Mouse (Mus musculus): ENCODE measurements around the gene Mzt1. TPM values are rescaled to one million over a fixed set of nuclear protein-coding genes. Genes with fewer than 3 reads are reported as not detected.
"Not testable (repeated sequence)": the region's sequence is repeated elsewhere in the genome, so short reads cannot be mapped to it uniquely, and the experiment has no call there.

The Mzt1 gene
- polyA plus RNA-seq, 1 experiment from 2014 or later: 78.7 TPM

- WGBS: 3% methylated on average over 5 of the region's 5 CpGs
- no peaks in the 10 kb centered on the region; the same call in 1 of the 2 replicates for H3K36me3 ChIP-seq (ENCODE audit: control insufficient read depth, insufficient read depth, low read length)
- peak overlapping the region; percentile 71 for H3K4me2 ChIP-seq (replicated peaks; ENCODE audit: low read depth, low read length)
- H3K27ac ChIP-seq (ENCODE audit: low read length): no peak overlapping the region
- peaks cover 7% of the 10 kb centered on the region for H3K4me1 ChIP-seq (ENCODE audit: control insufficient read depth, insufficient read depth, low read length)
- no peaks in the 10 kb centered on the region for H3K9me3 ChIP-seq (ENCODE audit: control insufficient read depth, low read depth, low read length)
- ATAC-seq (ENCODE audit: insufficient number of reproducible peaks, insufficient read depth, low FRiP score, low read depth): no peak
- H3K9ac ChIP-seq (replicated peaks; ENCODE audit: low read depth, low read length): peak overlapping the region; percentile 88; the same call in 1 of the 2 replicates
- H3K27me3 ChIP-seq (ENCODE audit: control insufficient read depth, insufficient read depth, low read length): no peaks in the 10 kb centered on the region
- H3K4me3 ChIP-seq (ENCODE audit: low read depth, low read length): peak overlapping the region; percentile 97
Observed at GRCm38 (mm10) chr14:99044718-99045117, 1.2 kb downstream of the Mzt1 start.

DNA sequence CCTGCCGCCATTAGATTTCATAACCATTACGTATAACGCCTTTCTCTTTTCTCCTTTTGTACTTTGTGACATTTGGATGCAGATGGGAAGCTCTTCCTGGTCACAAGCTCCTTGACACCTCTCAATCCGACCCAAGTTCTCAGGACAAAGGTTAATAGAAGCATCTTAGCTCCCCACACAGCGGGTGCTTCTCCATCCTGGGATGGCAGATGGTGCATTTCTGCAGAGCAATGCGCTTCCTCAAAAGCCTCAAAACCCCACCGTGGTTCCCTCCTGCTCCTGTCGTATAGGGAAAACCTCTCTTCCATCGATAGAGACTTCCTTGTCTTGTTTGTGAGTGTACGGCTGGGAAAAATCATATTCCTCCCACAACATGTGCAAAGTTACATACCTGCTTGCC is 1.8 kb downstream of the Mzt1 start:
- H3K9ac ChIP-seq (replicated peaks; ENCODE audit: low read depth, low read length): no peak overlapping the region
- WGBS: 39% methylated on average over 10 of the region's 10 CpGs
- H3K27ac ChIP-seq (ENCODE audit: low read length): no peak overlapping the region

GRCm38 (mm10) chr14:99043499-99043898 is 2.4 kb downstream of the Mzt1 start:
- Histone ChIP-seq H3K36me3 (ENCODE audit: control insufficient read depth, insufficient read depth, low read length) (peaks cover 3% of the 10 kb centered on the region), H3K9ac (replicated peaks; ENCODE audit: low read depth, low read length) (no peak overlapping the region), H3K27ac (ENCODE audit: low read length) (no peak overlapping the region), H3K4me1 (ENCODE audit: control insufficient read depth, insufficient read depth, low read length) (peaks cover 7% of the 10 kb centered on the region), H3K9me3 (ENCODE audit: control insufficient read depth, low read depth, low read length) (no peaks in the 10 kb centered on the region), H3K4me2 (replicated peaks; ENCODE audit: low read depth, low read length) (no peak overlapping the region; the same call in 1 of the 2 replicates), H3K27me3 (ENCODE audit: control insufficient read depth, insufficient read depth, low read length) (no peaks in the 10 kb centered on the region), H3K4me3 (ENCODE audit: low read depth, low read length) (no peak overlapping the region)
- ATAC-seq (ENCODE audit: insufficient number of reproducible peaks, insufficient read depth, low FRiP score, low read depth): no peak
- 69% methylated on average over 1 of the region's 1 CpGs for WGBS

More for the DNA sequence above, 1.8 kb downstream of the Mzt1 start:
- H3K9me3 ChIP-seq (ENCODE audit: control insufficient read depth, low read depth, low read length): no peaks in the 10 kb centered on the region
- H3K4me3 ChIP-seq (ENCODE audit: low read depth, low read length): peak overlapping the region; percentile 97; the same call in 1 of the 2 replicates
- no peaks in the 10 kb centered on the region; the same call in none of the 2 replicates for H3K36me3 ChIP-seq (ENCODE audit: control insufficient read depth, insufficient read depth, low read length)
- peak overlapping the region; percentile 71 for H3K4me2 ChIP-seq (replicated peaks; ENCODE audit: low read depth, low read length)
- peaks cover 7% of the 10 kb centered on the region for H3K4me1 ChIP-seq (ENCODE audit: control insufficient read depth, insufficient read depth, low read length)
- ATAC-seq (ENCODE audit: insufficient number of reproducible peaks, insufficient read depth, low FRiP score, low read depth): no peak
- no peaks in the 10 kb centered on the region for H3K27me3 ChIP-seq (ENCODE audit: control insufficient read depth, insufficient read depth, low read length)

GRCm38 (mm10) chr14:99041416-99041815 is 4.5 kb downstream of the Mzt1 start:
- Histone ChIP-seq H3K27ac (ENCODE audit: low read length) (no peak overlapping the region), H3K9me3 (ENCODE audit: control insufficient read depth, low read depth, low read length) (no peaks in the 10 kb centered on the region), H3K4me1 (ENCODE audit: control insufficient read depth, insufficient read depth, low read length) (peaks cover 7% of the 10 kb centered on the region), H3K36me3 (ENCODE audit: control insufficient read depth, insufficient read depth, low read length) (peaks cover 7% of the 10 kb centered on the region), H3K9ac (replicated peaks; ENCODE audit: low read depth, low read length) (no peak overlapping the region), H3K27me3 (ENCODE audit: control insufficient read depth, insufficient read depth, low read length) (no peaks in the 10 kb centered on the region), H3K4me3 (ENCODE audit: low read depth, low read length) (no peak overlapping the region), H3K4me2 (replicated peaks; ENCODE audit: low read depth, low read length) (no peak overlapping the region)
- no peak for ATAC-seq (ENCODE audit: insufficient number of reproducible peaks, insufficient read depth, low FRiP score, low read depth)
- WGBS: 68% methylated on average over 4 of the region's 4 CpGs

DNA sequence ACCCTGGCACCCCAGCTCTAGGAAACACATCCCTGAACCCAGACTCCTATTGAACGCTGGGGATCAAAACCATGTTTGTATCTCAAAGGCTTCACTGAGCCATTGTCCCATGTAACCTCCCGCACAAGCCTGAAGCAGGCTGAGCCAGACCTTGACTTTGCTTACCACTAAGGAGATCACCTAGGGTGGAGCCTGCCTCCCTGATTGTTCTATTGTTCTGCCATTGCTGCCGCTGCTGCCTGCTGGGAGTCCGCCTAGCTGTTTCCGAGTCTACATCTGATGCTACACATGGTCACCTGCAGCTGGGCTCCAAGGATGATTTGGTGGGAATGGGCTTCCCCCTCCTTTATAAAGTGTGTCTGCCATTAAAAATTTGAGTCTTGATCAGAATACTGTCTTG is 6.6 kb downstream of the Mzt1 start:
- not testable (repeated sequence) for H3K9ac ChIP-seq (replicated peaks; ENCODE audit: low read depth, low read length); H3K4me2 ChIP-seq (replicated peaks; ENCODE audit: low read depth, low read length); H3K9me3 ChIP-seq (ENCODE audit: control insufficient read depth, low read depth, low read length); H3K27ac ChIP-seq (ENCODE audit: low read length); H3K4me3 ChIP-seq (ENCODE audit: low read depth, low read length); H3K27me3 ChIP-seq (ENCODE audit: control insufficient read depth, insufficient read depth, low read length); H3K4me1 ChIP-seq (ENCODE audit: control insufficient read depth, insufficient read depth, low read length); ATAC-seq (ENCODE audit: insufficient number of reproducible peaks, insufficient read depth, low FRiP score, low read depth)
- WGBS: 74% methylated on average over 5 of the region's 5 CpGs
- H3K36me3 ChIP-seq (ENCODE audit: control insufficient read depth, insufficient read depth, low read length): peaks cover 13% of the 10 kb centered on the region

DNA sequence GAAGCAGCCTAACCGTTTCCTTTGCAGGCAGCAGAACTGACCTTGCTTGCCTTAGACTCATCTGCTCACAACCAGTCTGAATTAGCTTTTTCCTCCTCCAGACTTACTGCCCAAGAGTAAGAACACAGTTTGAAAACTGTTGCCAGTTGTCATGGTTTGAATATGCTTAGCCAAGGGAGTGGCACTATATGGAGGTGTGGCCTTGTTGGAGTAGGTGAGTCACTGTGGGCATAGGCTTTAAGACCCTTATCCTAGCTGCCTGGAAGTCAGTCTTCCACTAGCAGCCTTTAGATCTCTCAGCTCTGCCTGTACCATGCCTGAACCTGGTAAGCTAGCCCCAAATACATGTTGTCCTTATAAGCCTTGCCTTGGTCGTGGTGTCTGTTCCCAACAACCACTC is 8.2 kb downstream of the Mzt1 start:
- Histone ChIP-seq H3K4me2 (replicated peaks; ENCODE audit: low read depth, low read length) (no peak overlapping the region), H3K4me3 (ENCODE audit: low read depth, low read length) (no peak overlapping the region), H3K9ac (replicated peaks; ENCODE audit: low read depth, low read length) (no peak overlapping the region), H3K27me3 (ENCODE audit: control insufficient read depth, insufficient read depth, low read length) (no peaks in the 10 kb centered on the region), H3K27ac (ENCODE audit: low read length) (no peak overlapping the region), H3K36me3 (ENCODE audit: control insufficient read depth, insufficient read depth, low read length) (peaks cover 22% of the 10 kb centered on the region), H3K4me1 (ENCODE audit: control insufficient read depth, insufficient read depth, low read length) (no peaks in the 10 kb centered on the region), H3K9me3 (ENCODE audit: control insufficient read depth, low read depth, low read length) (no peaks in the 10 kb centered on the region)
- WGBS: 71% methylated on average over 2 of the region's 2 CpGs
- ATAC-seq (ENCODE audit: insufficient number of reproducible peaks, insufficient read depth, low FRiP score, low read depth): peak; percentile 72; the same call in 1 of the 2 replicates

DNA sequence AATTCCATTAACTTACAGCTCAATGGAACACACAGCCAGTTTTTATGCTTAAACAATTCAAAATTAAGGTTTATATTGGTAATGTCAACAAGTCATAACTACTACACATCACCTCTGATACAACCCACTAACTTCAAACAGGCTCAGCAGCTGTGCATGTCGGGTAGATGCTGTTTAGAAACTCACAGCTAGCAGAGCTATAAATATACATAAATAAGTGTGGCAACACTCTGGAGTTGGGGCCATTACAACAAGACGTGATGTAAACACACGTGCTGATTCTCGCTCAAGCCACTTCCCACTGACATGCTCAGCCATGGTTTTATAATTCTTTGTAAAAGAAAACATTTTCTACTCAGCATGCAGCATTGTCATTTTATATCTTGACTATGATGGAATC is 9.9 kb downstream of the Mzt1 start:
- Histone ChIP-seq H3K36me3 (ENCODE audit: control insufficient read depth, insufficient read depth, low read length) (peaks cover 26% of the 10 kb centered on the region), H3K9me3 (ENCODE audit: control insufficient read depth, low read depth, low read length) (no peaks in the 10 kb centered on the region), H3K4me2 (replicated peaks; ENCODE audit: low read depth, low read length) (no peak overlapping the region), H3K9ac (replicated peaks; ENCODE audit: low read depth, low read length) (no peak overlapping the region), H3K4me3 (ENCODE audit: low read depth, low read length) (no peak overlapping the region), H3K4me1 (ENCODE audit: control insufficient read depth, insufficient read depth, low read length) (no peaks in the 10 kb centered on the region), H3K27ac (ENCODE audit: low read length) (no peak overlapping the region), H3K27me3 (ENCODE audit: control insufficient read depth, insufficient read depth, low read length) (no peaks in the 10 kb centered on the region)
- no peak for ATAC-seq (ENCODE audit: insufficient number of reproducible peaks, insufficient read depth, low FRiP score, low read depth)
- WGBS: 77% methylated on average over 4 of the region's 4 CpGs

DNA sequence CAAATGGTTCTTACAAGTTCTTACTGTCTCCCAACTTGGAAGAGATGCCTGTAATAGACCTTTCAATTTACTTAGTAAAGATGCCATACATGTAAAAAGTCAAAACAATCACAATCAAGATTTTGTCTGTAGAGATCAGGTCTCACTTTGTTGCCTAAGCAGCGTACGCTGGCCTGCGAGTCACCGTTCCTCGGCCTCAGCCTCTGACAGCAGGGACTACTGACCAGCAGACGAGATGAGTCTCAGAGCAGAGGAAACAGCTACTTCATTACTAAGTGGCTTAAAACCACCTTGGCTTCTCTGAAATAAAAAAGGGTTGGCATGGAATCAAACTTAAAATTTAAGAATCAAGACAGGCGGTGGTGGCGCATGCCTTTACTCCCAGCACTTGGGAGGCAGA is 11.1 kb downstream of the Mzt1 start:
- H3K4me2 ChIP-seq (replicated peaks; ENCODE audit: low read depth, low read length); ATAC-seq (ENCODE audit: insufficient number of reproducible peaks, insufficient read depth, low FRiP score, low read depth); H3K4me1 ChIP-seq (ENCODE audit: control insufficient read depth, insufficient read depth, low read length); H3K27ac ChIP-seq (ENCODE audit: low read length); H3K27me3 ChIP-seq (ENCODE audit: control insufficient read depth, insufficient read depth, low read length); H3K9me3 ChIP-seq (ENCODE audit: control insufficient read depth, low read depth, low read length); H3K9ac ChIP-seq (replicated peaks; ENCODE audit: low read depth, low read length); H3K4me3 ChIP-seq (ENCODE audit: low read depth, low read length): not testable (repeated sequence)
- 92% methylated on average over 8 of the region's 8 CpGs for WGBS
- H3K36me3 ChIP-seq (ENCODE audit: control insufficient read depth, insufficient read depth, low read length): peaks cover 26% of the 10 kb centered on the region

GRCm38 (mm10) chr14:99032596-99032995 is 13.3 kb downstream of the Mzt1 start:
- no peak overlapping the region for H3K27ac ChIP-seq (ENCODE audit: low read length)
- no peaks in the 10 kb centered on the region for H3K4me1 ChIP-seq (ENCODE audit: control insufficient read depth, insufficient read depth, low read length)
- WGBS: 84% methylated on average over 5 of the region's 5 CpGs
- H3K27me3 ChIP-seq (ENCODE audit: control insufficient read depth, insufficient read depth, low read length): no peaks in the 10 kb centered on the region
- H3K4me2 ChIP-seq (replicated peaks; ENCODE audit: low read depth, low read length): no peak overlapping the region
- no peak overlapping the region for H3K4me3 ChIP-seq (ENCODE audit: low read depth, low read length)
- ATAC-seq (ENCODE audit: insufficient number of reproducible peaks, insufficient read depth, low FRiP score, low read depth): no peak
- no peaks in the 10 kb centered on the region for H3K9me3 ChIP-seq (ENCODE audit: control insufficient read depth, low read depth, low read length)
- peaks cover 20% of the 10 kb centered on the region for H3K36me3 ChIP-seq (ENCODE audit: control insufficient read depth, insufficient read depth, low read length)
- H3K9ac ChIP-seq (replicated peaks; ENCODE audit: low read depth, low read length): no peak overlapping the region

Data from stomach, embryonic 14.5 days (tissue).